Mouse (Mus musculus): ENCODE results near the gene Dnaja3.

- TF ChIP-seq CTCF (IDR thresholded peaks at IDR 0.05; ENCODE audit: insufficient read depth, low read depth, low read length) (no peak), POLR2A (IDR thresholded peaks at IDR 0.05; ENCODE audit: insufficient read depth, low read depth, low read length) (no peak)
These were observed 19.5 kb downstream of the Dnaja3 start for GRCm38 (mm10) chr16:4659326-4659725.

Data from olfactory bulb, adult 2 months (tissue).